8 mouse cellular contexts compared by ENCODE assay signal in the genomic region with DNA sequence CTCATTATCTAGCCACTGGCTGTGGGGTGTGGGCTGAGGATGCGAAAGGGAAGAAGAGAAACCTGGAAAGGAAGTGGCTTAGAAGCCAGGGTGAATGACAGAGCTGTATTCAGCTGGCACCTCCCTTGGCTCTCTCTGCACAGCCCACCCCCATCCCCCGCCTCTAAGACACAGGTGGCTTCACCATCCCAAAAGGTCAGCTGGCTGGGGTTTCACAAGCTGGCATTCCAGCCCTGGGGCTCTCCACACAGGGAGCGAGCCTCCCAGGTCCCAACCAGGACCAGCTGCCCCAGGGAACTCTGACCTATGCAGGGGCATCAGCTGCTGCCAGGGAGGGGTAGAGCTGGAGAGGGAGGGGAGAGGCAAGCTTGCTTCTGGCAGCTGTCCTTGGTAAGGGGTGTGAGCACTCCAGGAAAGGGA.
DNase-seq lines count a peak whose midpoint lies in the region; ATAC-seq lines count a peak whose summit lies in the region.

No protein-coding gene starts in this region.

- no peaks in the 10 kb centered on the region for H3K36me3 ChIP-seq in midbrain, embryonic 11.5 days (ENCODE audit: control insufficient read depth, insufficient read depth, low read length)

- peak; percentile 73 for ATAC-seq in midbrain, embryonic 11.5 days (ENCODE audit: low FRiP score)

- no peaks in the 10 kb centered on the region for H3K9me3 ChIP-seq in midbrain, embryonic 11.5 days (ENCODE audit: control insufficient read depth, low read length)

- H3K4me1 ChIP-seq in midbrain, embryonic 11.5 days (ENCODE audit: control insufficient read depth, insufficient read depth, low read length) = peaks cover 16% of the 10 kb centered on the region

- DNase-seq in heart, adult 18-20 months = peak; percentile 39 to 49
- no peak for DNase-seq in heart, adult 8-10 months (ENCODE audit: low spot score)
- peak; percentile 38 for DNase-seq in CD4-positive, CD25-positive, alpha-beta regulatory T cell, adult 2 months (ENCODE audit: low read depth, low spot score)
- peak; percentile 45 for DNase-seq in gastrocnemius, postnatal 10 days
- peak; percentile 86 for DNase-seq in midbrain, embryonic 11.5 days (ENCODE audit: low spot score, missing footprints)
- peak; percentile 72 to 80 for DNase-seq in thymus, postnatal 36 days
- DNase-seq in cerebellum, postnatal 25 days = no peak
- no peak for DNase-seq in right cerebral cortex, adult 2 months (ENCODE audit: low spot score in 2 of 2)

- no peak overlapping the region for H3K4me3 ChIP-seq in midbrain, embryonic 11.5 days (ENCODE audit: low read depth, low read length)

- 68% methylated on average over 3 of the region's 3 CpGs for WGBS in midbrain, embryonic 11.5 days

- no peak overlapping the region for H3K4me2 ChIP-seq in midbrain, embryonic 11.5 days

- H3K27me3 ChIP-seq in midbrain, embryonic 11.5 days (ENCODE audit: control insufficient read depth, insufficient read depth, low read length) = no peaks in the 10 kb centered on the region

- H3K27ac ChIP-seq in midbrain, embryonic 11.5 days (ENCODE audit: low read depth, low read length) = no peak overlapping the region

- H3K9ac ChIP-seq in midbrain, embryonic 11.5 days (ENCODE audit: low read length) = no peak overlapping the region

Comparison
In these comparisons a context has a peak if more than half of its experiments do, and no peak if none do; other contexts are left out.
1. DNase-seq: peak in heart, adult 18-20 months (2 of 2), CD4-positive, CD25-positive, alpha-beta regulatory T cell, adult 2 months (single experiment), gastrocnemius, postnatal 10 days (single experiment), midbrain, embryonic 11.5 days (single experiment) and thymus, postnatal 36 days (2 of 2); none in heart, adult 8-10 months (single experiment), cerebellum, postnatal 25 days (0 of 2) and right cerebral cortex, adult 2 months (0 of 2).